Mouse (Mus musculus) layer of hippocampus, postnatal 25 days (tissue): ENCODE results near the gene Stk39. TPM values are rescaled to one million over a fixed set of nuclear protein-coding genes. Genes with fewer than 3 reads are reported as not detected.

Source experiments
- DNase-seq, 2 experiments: peaks; one replicate each; pipeline ENCODE4 v3.0.0; 2022; ENCODE audit warnings: mixed read lengths in 2 of 2, low spot score in 1 of 2; ENCODE audit errors: extremely low spot score in 1 of 2
- total RNA-seq, 2 experiments: library from RNA; stranded (reverse); gene quantifications; 2 replicates each; pipeline ENCODE4 v1.2.3; 2021

Gene Stk39
- total RNA-seq, 2 experiments from 2014 or later: 57.8 to 62.4 TPM

DNA sequence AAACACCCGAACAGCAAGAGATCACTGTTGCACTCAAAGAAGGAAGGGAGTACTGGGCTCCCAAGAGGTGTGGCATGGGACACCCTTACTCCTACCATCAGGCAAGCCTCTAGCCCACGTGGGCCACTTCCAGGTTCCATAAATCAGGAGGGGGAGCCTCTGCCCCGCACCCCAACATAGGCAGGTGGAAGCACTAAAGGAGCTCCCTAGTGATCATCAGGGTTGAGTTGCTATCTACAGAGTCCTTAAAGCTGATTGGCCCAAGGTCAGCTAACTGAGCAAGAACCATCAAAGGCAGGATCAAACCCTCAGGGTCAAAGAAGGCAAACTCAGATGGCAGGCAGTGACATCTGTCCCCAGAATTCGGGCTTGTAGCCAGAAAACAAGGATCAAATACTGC, 8.3 kb downstream of the Stk39 start:
- DNase-seq: no peak

DNA sequence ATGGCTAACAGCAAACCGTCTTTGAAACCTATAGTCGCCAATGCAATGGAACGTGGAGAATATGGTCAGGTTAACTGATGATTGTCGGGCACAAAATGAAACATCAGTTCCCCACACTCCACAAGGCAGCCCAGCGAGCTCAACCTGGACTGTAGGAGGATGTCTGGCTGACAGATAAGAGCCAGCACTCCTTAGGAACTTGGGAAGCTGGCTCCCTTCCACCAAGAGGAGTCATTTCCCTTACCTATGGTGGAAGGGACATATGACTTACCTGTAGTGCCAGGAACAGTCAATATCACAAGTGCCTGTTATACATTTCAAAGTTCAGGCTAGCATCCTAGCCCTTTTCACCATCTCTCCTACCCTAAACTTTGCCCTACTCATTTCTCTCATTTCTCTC, 14.0 kb downstream of the Stk39 start:
- DNase-seq: no peak

DNA sequence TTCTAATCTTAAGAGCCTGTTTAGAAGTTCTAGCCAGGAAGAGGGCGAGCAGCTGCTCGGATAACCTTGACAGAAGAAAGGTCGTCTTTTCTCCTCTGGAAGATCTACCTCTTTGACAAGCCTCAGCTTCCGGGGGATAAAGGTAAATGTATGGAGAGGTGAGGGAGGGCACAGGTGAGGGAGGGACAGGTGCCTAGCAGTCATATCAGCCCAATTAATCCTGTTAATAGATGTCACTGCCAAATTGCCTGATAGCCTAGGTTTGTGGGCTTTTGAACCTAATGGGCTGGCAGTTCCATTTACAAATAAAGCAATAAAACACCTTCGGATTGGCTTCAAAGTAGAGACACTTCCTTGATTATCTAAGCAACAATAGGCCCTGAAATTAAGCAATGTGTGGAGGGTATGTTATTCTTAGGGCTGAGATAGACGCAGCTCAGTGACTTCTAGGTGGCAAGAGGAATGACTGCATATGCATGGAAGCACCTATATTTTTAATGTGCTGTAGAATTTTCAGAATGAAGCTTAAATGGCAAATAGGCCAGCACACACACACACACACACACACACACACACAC, 14.5 kb downstream of the Stk39 start:
- no peak for DNase-seq

DNA sequence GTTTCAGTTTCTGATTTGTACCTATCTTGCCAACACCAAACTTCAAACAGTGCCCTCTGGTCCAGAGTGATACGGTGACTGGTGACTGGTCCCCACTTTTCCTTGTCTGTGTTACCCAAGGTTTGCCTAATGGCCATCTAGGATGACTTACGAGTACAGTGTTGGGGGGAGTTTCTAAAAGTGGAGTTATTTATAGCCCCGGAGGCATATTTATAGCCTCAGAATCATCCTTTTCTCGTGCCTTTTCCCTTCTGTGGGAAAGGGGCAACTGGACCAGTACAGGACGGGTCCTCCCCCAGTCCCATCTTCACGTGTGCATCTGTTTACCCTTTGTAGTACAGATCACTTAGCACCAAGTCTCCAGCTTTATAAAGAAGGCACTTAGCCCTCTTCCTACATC, 15.2 kb downstream of the Stk39 start:
- DNase-seq: no peak

DNA sequence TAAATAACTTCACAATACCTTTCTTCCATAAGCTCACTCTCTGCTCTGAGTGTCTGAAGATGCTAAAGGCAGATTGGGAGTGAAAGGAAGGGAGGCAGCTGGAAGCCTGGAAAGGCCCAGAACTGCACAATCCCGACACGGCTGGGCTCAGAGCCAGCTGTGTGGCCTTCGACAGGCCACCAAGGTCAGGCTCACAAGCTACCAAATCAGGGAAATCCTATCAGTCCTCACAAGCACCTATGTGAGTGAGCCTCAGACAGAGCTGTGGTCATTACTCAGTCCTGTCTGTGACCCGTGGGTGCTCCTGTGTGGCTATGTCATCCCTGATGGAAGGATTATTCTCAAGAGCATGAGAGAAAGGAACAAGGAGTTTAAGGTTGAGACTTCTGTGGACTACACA, 19.7 kb downstream of the Stk39 start:
- DNase-seq: no peak

DNA sequence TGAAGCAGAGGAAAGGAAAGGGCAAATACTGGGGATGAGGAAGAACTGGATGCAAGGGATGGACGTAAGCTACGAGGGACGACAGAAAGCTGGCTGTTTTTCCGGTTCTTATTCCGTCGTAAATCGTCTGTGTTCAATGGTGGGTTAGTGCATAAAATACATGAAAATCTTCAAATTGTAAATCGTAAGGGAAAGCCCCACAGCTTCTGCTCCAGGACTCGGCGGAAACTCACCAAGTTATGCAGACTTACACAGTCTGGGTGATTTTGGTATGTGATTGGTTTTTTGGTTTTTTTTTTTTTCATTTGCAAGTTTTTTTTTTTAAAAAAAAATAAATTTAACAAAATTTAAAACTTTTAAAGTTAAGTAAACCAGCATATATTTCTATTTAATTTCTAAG, 24.0 kb downstream of the Stk39 start:
- DNase-seq: no peak

DNA sequence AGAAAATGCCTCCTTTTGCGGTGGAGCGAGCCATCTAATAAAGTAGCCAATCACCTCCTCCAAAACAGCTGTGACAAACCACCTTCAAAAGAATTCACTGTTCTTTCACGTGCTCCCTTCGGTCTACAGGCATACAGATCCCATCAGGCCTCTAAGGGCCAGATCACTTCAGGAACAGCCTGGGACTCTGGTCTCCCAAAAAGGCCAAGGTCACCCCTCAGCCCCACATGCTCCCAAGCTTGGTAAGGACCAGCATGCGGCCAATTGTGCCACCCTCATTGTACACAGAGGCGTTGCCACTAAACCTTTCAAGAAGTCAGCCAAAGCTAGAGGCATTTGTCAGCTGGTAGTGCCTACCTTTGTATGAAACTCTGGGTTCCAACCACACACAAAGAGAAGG, 28.9 kb downstream of the Stk39 start:
- no peak for DNase-seq

DNA sequence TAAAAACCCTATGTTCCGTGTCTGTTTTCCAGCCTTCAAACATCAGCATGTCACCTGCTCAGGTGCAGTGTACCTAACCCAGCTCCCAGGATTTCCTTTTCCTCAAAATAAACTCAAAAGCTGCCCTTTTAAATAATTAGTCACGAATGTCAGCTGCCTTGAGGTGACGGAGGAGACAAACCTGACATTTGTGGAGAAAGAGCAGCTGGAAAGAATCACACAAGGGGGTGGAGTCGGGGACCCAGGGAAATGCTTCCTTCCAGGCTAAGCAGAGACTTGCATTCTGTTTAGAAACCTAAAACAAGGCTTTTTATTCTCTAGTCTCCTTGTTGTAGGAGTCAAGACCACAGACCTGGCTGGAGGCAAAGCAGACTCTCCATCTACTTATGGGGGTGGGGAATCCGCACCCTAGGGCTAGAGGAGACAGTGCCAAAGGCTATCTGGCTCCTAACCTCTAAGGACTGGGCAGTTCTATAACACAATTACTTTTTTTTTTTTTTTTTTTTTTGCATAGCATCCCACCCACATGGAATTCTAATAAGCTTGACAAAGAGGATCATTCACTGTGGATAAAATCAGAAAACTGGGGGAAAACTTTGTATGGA, 29.9 kb downstream of the Stk39 start:
- no peak for DNase-seq

DNA sequence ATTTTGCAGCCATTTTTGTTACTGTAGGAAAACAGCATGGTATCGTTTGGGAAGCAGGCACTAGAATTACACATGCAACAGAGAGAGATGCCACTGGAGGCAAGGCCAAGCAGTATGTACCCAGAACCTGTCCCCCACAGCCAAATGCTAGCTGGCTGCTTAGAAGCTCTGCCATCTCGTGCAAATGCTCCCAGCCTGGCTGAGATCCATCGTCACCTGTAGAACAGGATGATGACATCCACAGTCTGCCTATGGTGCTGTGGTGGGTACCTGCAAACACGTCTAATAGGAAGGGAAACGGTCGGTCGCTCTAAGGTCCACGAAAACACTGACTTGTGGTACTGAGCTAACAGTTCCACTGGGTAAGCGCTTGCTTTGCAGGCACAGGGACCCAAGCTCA, 32.5 kb downstream of the Stk39 start:
- no peak for DNase-seq

DNA sequence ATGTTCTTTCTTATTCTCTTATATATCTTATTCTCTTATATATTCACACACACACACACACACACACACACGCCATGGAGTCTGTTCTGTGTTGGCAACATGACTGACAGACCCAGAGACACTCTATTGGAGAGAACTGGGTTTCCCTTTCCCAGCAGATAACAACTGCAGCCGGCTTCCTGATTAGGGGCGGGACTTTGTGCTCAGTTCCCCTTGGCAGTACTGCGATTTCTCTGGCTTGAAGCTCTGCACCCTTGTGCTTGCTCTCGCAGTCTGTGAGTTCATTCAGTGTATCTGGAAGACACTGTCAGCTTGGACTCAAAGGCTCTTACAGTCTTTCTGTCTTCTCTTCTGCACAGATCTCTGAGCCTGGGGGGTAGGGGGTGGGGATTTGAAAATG, 34.1 kb downstream of the Stk39 start:
- no peak for DNase-seq

DNA sequence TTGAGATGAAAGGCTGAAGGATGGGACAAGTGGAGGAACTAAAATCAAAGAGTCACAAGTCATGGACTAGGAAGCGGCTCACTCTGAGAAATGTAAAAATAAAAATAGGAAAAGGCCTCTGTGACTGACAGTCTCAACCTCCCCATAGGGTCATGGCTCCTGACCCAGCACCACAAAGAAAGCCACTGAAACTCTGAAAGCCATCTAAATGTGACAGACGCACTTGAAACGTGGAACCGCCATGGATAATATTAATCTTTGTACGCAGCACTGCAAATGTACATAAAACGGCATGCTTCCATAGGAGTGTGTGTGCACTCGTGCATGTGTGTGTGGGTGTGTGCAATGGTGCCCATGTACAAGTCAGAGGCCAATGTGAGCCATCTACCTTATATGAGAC, 34.9 kb downstream of the Stk39 start:
- no peak for DNase-seq

DNA sequence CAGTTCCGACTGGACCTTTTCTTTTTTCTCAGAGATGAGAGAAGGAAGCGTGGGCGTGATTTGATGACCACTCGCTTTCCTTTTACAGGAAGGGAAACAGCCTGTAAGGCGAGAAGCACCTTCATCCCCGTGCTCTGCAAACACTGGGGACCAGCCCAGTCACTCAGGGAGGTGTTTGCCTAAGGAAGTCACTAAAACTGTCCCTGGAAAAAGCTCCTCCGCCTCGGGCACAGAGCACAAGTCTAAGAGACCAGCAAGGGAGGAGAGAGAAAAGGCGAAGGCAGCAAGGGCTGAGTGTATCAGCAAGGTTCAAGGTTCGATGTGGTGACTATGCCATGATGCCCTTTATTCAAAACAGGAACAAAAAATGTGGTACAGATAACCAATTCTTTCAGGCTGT, 35.8 kb downstream of the Stk39 start:
- no peak for DNase-seq

DNA sequence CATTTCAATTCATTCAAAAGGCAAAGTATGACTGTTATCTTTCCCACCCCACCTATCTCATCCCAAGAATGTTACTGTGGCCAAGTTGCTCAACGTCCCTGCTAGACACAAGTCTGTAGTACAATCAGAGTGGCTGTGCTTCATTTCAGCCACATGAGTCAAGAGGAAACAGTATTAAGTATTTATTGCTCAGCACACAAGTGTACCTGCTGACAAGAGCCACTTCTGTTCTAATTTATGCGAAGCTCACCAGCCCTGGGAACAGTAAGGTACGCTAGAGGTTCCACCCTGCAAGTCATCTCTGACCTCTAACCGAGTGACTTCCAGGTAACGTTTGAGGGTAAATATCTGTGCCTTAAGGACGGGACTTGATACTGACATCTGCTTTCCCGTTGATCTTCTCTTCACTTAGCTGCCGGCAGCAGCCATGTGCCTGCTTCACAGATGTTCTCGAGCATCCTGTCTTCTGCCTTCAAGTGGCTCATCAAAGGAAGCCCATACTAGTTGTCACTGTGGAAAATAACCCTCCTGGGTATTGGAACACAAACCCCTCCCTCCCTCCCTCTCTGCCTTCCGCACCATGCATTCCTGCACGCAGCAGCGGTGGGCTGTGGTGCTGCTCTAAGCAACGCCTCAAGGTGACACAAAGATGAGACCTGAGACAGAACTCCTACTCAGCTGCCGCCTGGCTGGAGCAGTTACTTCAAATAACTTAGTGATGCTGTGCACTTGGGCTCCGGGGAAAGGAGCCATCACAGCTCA, 36.4 kb downstream of the Stk39 start:
- DNase-seq: no peak

DNA sequence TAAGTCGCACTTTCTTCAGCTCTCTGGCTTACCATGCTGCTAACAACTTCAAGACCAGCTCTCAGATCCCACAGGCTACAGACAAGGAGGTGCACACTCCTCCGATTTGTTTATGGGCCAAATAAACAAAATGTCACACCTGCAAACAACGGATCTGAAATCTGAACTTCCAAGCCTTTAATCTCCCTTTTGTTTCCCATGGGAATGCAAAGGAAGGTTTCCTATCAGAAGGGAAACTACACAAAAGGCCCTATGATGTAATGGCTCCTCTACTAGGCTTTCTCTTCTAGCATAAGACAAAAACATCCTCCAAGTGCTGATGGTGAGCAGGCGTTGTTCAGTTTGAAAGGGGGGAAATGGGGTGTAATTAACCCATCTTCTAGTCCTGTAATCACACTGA, 37.1 kb downstream of the Stk39 start:
- DNase-seq: no peak

DNA sequence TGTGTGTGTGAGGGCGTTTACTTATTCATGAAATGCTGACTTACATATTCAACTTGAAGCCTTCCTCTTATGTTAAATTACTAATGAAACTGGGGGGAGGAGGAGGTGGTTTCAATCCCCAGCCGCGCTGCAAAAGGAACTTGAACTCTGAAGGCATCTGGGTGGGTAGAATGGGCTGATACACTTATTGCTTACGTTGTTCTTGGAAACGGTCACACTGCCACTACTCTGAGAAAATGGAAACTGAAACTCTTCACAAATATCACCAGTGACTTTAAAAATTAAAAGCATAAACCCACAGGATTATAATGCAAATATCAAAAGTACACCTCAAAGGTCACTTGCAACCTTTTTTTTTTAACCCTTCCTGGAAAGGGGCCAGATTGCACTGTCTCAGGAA, 37.5 kb downstream of the Stk39 start:
- no peak for DNase-seq

DNA sequence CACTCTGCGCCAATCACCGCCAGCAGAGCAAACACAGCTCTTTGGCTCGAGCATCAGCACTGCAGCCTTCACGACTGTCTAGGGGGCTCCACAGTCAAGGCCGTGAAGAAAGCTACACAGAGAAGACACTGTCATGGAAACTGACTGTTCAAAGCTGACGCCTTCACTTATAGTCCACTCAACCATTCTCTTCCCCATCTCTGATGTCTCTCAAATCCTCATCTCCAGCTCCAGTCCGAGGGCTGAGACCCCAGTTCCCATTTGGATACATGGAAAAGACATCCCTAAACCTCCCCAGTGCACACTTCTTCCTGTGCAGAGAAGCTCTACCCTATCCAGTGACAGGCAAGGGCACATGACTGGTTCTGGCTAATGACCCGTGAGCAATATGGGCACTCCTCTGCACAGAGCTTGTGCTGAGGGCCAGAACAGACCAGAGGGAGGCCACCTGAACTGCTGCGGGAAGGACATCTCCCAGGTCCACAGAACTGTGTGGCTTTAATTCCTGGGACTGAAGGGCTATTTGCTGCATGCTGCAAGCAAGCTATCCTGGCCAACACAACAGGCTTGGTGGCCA, 38.2 kb downstream of the Stk39 start:
- no peak for DNase-seq

DNA sequence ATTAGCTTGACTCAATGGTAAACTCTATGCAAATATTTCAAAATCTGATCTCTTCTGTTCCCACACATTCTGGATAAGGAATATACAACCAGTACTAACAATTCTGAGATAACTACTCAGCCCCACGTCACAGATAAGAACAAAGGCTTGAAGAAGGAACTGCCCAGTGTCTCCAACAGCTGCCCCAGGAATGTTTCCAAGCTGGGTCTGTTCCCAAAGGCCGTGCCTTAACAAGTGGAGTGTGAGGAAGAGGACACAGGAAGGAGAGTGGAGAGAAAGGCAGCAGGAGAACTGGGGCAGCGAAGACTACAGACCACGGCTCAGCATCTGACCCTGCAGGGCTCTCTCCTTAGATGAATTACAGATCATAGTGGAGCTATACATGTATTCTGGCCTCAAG, 39.2 kb downstream of the Stk39 start:
- DNase-seq: no peak

DNA sequence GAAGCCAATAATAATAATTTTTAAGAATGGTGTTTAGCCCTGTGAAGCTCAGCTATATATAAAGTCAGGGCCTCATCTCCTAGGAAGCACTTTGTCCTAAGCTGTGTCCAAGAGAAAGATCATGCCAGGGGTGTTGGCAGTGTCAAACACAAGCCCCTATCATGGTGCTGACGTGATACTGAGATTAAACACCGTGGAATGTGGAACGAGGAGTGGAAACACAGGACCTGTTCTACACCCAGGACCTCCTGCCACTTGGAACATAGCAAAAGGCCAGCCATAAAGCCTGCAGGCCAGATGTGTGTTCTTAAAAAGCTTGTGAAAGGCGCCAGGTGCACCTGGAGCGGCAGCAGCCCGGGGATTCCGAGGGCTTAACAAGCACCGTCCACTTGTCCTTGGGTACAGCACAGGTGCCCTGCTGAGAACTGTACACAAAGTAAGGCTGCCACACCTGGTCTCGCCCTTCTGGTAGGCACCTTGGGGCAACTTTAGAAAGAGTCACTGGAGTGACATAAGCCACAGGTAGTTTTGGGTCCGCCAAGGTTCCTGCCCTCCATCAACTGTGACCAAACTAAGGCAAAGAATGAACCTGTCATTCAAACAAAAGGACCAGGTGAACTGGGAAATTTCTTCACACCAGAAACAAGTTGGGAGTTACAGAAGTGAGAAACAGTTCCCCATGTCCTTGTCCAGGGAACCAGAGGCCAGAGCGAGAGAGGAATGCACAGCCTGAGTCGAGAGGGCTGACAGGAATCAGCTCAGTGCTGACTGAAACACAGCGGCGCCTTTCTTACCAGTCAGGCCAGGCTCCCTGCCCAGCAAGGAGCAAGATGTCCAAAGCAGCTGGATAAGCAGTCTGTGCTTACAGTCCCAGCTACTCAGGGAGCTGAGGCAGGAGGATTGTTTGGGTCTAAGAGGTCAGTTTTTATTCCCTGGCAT, 40.8 kb downstream of the Stk39 start:
- DNase-seq: no peak

DNA sequence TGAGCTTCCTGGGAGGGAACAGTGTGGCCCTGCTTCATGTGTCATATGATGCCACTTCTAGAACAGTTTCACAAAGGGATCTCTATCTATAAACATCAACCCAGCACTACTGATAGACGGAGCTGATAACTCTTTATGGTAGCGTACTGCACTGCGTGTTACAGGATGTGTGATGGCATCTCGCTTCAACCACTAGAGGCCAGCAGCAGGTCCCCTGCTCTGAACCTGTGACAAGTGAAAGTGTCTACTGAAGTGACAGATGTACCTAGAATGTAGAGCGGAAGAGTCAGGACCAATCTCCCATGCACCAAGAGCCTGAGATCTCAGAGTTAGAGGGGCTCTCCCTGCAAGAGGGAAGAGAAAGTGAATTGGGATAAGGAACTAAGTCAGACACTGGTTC, 41.6 kb downstream of the Stk39 start:
- no peak for DNase-seq

DNA sequence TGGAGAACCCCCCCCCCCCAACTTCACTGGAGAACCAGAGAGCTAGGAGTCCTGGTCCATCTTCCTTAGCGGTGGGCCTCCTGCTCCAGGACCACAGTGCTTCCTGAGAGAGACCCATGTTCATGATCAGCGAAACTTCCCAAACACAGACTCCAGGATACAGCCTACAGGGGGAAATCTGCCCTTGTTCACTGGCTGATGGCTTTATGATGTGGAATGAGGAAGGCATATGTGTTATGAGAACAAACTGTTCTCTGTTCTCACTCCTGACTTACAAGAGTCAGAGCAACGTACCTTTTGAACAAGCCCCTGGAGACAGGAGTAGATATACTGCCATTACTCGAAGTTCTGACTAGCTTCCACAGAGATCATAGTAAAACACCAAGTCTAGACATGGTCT, 42.6 kb downstream of the Stk39 start:
- DNase-seq: no peak
